In genomic region chr8:95331156-95331719, GRCm38 (mm10) we compare ENCODE assay signal across 9 mouse cellular contexts. TPM values are rescaled to one million over a fixed set of nuclear protein-coding genes. Genes with fewer than 3 reads are reported as not detected.
DNase-seq lines count a peak whose midpoint lies in the region; ATAC-seq and TF ChIP-seq lines count a peak whose summit lies in the region.
"Had no signal": no experiment of that assay in that cellular context is flagged by ENCODE, and none has a peak within 500 bp of the region (broad histone marks: within the 10 kb centered on the region; RNA-seq: fewer than 3 reads in every experiment).

No protein-coding gene starts in this region.

- peaks cover 8% of the 10 kb centered on the region for H3K4me1 ChIP-seq in heart, adult 2 months (ENCODE audit: control insufficient read depth, insufficient read depth, low read length)
- no peaks in the 10 kb centered on the region for H3K4me1 ChIP-seq in ES-Bruce4 (ENCODE audit: control insufficient read depth, insufficient read depth, low read length)
- H3K4me1 ChIP-seq in intestine, embryonic 15.5 days (replicated peaks), result 0 out of 2 replicates have a peak, but pooled peaks cover 16% of the 10 kb centered on the region

- H3K27me3 ChIP-seq in heart, adult 2 months (ENCODE audit: control insufficient read depth, insufficient read depth, low read length), result no peaks in the 10 kb centered on the region
- H3K27me3 ChIP-seq in ES-Bruce4 (ENCODE audit: control insufficient read depth, insufficient read depth, low read length, poor library complexity, severe bottlenecking), result no peaks in the 10 kb centered on the region
- H3K27me3 ChIP-seq in intestine, embryonic 15.5 days (replicated peaks), result no peaks in the 10 kb centered on the region

- peak overlapping the region; percentile 82 for H3K4me2 ChIP-seq in intestine, embryonic 15.5 days (replicated peaks)

- DNase-seq in heart, adult 2 months, result no peak
- no peak for DNase-seq in heart, adult 8-10 months (ENCODE audit: low spot score)
- DNase-seq in B cell, adult 2 months, result no peak
- DNase-seq in cerebellum, adult 9-10 months, result no peak

- no peaks in the 10 kb centered on the region for H3K9me3 ChIP-seq in ES-Bruce4 (replicated peaks; ENCODE audit: control insufficient read depth, insufficient read depth, low read length, poor library complexity, severe bottlenecking)
- H3K9me3 ChIP-seq in intestine, embryonic 15.5 days, result no peaks in the 10 kb centered on the region

- no peak for TF ChIP-seq EP300 in heart, adult 2 months (IDR thresholded peaks at IDR 0.05; ENCODE audit: insufficient read depth, low read depth, low read length)
- no peak for TF ChIP-seq EP300 in ES-Bruce4 (IDR thresholded peaks at IDR 0.05; ENCODE audit: insufficient read depth, low read depth, low read length)

- ATAC-seq in erythroblast, adult 5-6 weeks (replicated peaks; ENCODE audit: low FRiP score, poor library complexity, severe bottlenecking), result peak; percentile 38
- ATAC-seq in intestine, embryonic 15.5 days, result peak; percentile 59

- WGBS in heart, adult 2 months, result under 1% methylated on average over 38 of the region's 38 CpGs
- WGBS in intestine, embryonic 15.5 days, result under 1% methylated on average over 38 of the region's 38 CpGs
- 1% methylated on average over 38 of the region's 38 CpGs for WGBS in macrophage (ENCODE audit: missing documents)

- H3K9ac ChIP-seq in heart, adult 2 months (ENCODE audit: low read depth, low read length), result peak overlapping the region; percentile 98
- H3K9ac ChIP-seq in ES-Bruce4 (ENCODE audit: low read depth, poor library complexity, severe bottlenecking), result peak overlapping the region; percentile 91
- H3K9ac ChIP-seq in intestine, embryonic 15.5 days, result peak overlapping the region; percentile 94

- peaks cover 4% of the 10 kb centered on the region; the same call in 1 of the 2 replicates for H3K36me3 ChIP-seq in heart, adult 2 months (ENCODE audit: control insufficient read depth, insufficient read depth, low read length)
- H3K36me3 ChIP-seq in ES-Bruce4 (ENCODE audit: control insufficient read depth, insufficient read depth, low read length, poor library complexity, severe bottlenecking) (no peaks in the 10 kb centered on the region), macrophage (ENCODE audit: inconsistent target) (peaks cover 34% of the 10 kb centered on the region)
- H3K36me3 ChIP-seq in intestine, embryonic 15.5 days, result peaks cover 36% of the 10 kb centered on the region

- TF ChIP-seq CTCF in heart, adult 2 months (IDR thresholded peaks at IDR 0.05), result no peak
- TF ChIP-seq CTCF in ES-Bruce4 (IDR thresholded peaks at IDR 0.05; ENCODE audit: low read depth, low read length), result no peak

- H3K27ac ChIP-seq in heart, adult 2 months, result peak overlapping the region; percentile 97
- no peak overlapping the region for H3K27ac ChIP-seq in ES-Bruce4 (ENCODE audit: insufficient read depth, low read length)
- peak overlapping the region; percentile 99 for H3K27ac ChIP-seq in intestine, embryonic 15.5 days
- peak overlapping the region; percentile 52 for H3K27ac ChIP-seq in macrophage

- H3K4me3 ChIP-seq in heart, adult 2 months, result peak overlapping the region; percentile 95
- H3K4me3 ChIP-seq in ES-Bruce4 (ENCODE audit: low read depth, low read length) (peak overlapping the region; percentile 89), macrophage (ENCODE audit: inconsistent target) (peak overlapping the region; percentile 82)
- H3K4me3 ChIP-seq in intestine, embryonic 15.5 days (replicated peaks), result peak overlapping the region; percentile 82

- H3K79me2 ChIP-seq in heart, adult 2 months (replicated peaks; ENCODE audit: control insufficient read depth, insufficient read depth, low read length), result peaks cover 11% of the 10 kb centered on the region
- H3K79me2 ChIP-seq in macrophage (ENCODE audit: inconsistent target), result peaks cover 74% of the 10 kb centered on the region

- TF ChIP-seq POLR2A in heart, adult 2 months (IDR thresholded peaks at IDR 0.05; ENCODE audit: insufficient read depth, low read depth, low read length), result no peak
- no peak for TF ChIP-seq POLR2A in ES-Bruce4 (IDR thresholded peaks at IDR 0.05; ENCODE audit: insufficient read depth, low read length)

- intact Hi-C loops in heart, adult 2 months (cut with DNase I), result loop anchor here (1.0 kb wide), 1 partner anchor 76 kb away; no protein-coding TSS in a partner anchor

RNA-seq across cellular contexts. Expression of gene Zfp319, which starts 0.5 kb away (rescaled TPM):
- 1 to 10 TPM; 7.6 to 8.1 TPM for total RNA-seq in heart, adult 2 months (2021)
- 5.5 and 7.3 TPM in 2 replicates for polyA plus RNA-seq in heart, adult 2 months (2012; rRNA removed)
- 1 to 10 TPM; 7.4 to 9.5 (median 7.9) TPM for total RNA-seq in heart, adult 8-10 months (2022)
- polyA plus RNA-seq in ES-Bruce4 (2011; ENCODE audit: insufficient read depth, insufficient read length, low read depth, missing spikeins), result 2.8 and 2.9 TPM in 2 replicates
- 2.5 and 3.3 TPM in 2 replicates for total RNA-seq in erythroblast, adult 5-6 weeks (2015; ENCODE audit: low replicate concordance)
- total RNA-seq in erythroblast, adult 5-6 weeks (2017; ENCODE audit: low replicate concordance), result 0.14 and 0.17 TPM in 2 replicates
- 5.7 and 5.9 TPM in 2 replicates for polyA plus RNA-seq in intestine, embryonic 15.5 days (2015; fragmentation: Nextera tagmentation; extraction: Ambion mirVana)
- total RNA-seq in macrophage (2018; cell fraction: chromatin; rRNA removed), result 10 to 100 TPM in 15 of 26 experiments, 1 to 10 TPM in 11; 1.9 to 36.3 (median 12.3) TPM
- 10 to 100 TPM in 18 of 26 experiments, 1 to 10 TPM in 8; 3.8 to 20.8 (median 12.9) TPM for total RNA-seq in macrophage (2018; cell fraction: cytosol; rRNA removed)
- 10 to 100 TPM in 21 of 26 experiments, 1 to 10 TPM in 5; 4.1 to 36.6 (median 17.3) TPM for total RNA-seq in macrophage (2018; cell fraction: nucleus; rRNA removed)
- polyA plus RNA-seq in macrophage (2018), result 4.8 to 10.3 TPM (median 7.1 TPM) in 3 replicates

RNA-seq across cellular contexts. Expression of gene Usb1, which starts 0.8 kb away (rescaled TPM):
- total RNA-seq in heart, adult 2 months (2021), result 10 to 100 TPM; 12.2 to 15.2 TPM
- 23.9 and 31.1 TPM in 2 replicates for polyA plus RNA-seq in heart, adult 2 months (2012; rRNA removed)
- 10 to 100 TPM; 11.3 to 14.0 (median 13.2) TPM for total RNA-seq in heart, adult 8-10 months (2022)
- polyA plus RNA-seq in ES-Bruce4 (2011; ENCODE audit: insufficient read depth, insufficient read length, low read depth, missing spikeins), result 35.5 and 36.3 TPM in 2 replicates
- total RNA-seq in erythroblast, adult 5-6 weeks (2015; ENCODE audit: low replicate concordance), result 7.9 and 8.1 TPM in 2 replicates
- 6.1 and 8.0 TPM in 2 replicates for total RNA-seq in erythroblast, adult 5-6 weeks (2017; ENCODE audit: low replicate concordance)
- 40.1 and 41.2 TPM in 2 replicates for polyA plus RNA-seq in intestine, embryonic 15.5 days (2015; fragmentation: Nextera tagmentation; extraction: Ambion mirVana)
- total RNA-seq in macrophage (2018; cell fraction: chromatin; rRNA removed), result 100 to 1,000 TPM in 14 of 26 experiments, 10 to 100 TPM in 12; 20.3 to 270 (median 107) TPM
- total RNA-seq in macrophage (2018; cell fraction: cytosol; rRNA removed), result 100 to 1,000 TPM in 12 of 26 experiments, 10 to 100 TPM in 14; 48.5 to 137 (median 94.8) TPM
- 100 to 1,000 TPM in 16 of 26 experiments, 10 to 100 TPM in 10; 28.2 to 219 (median 122) TPM for total RNA-seq in macrophage (2018; cell fraction: nucleus; rRNA removed)
- 38.9 to 56.5 TPM (median 40.9 TPM) in 3 replicates for polyA plus RNA-seq in macrophage (2018)

RNA-seq across cellular contexts. Expression of gene Mmp15, which starts 20.8 kb away (rescaled TPM):
- total RNA-seq in heart, adult 2 months (2021), result 10 to 100 TPM; 53.4 to 67.5 TPM
- 56.7 and 58.4 TPM in 2 replicates for polyA plus RNA-seq in heart, adult 2 months (2012; rRNA removed)
- 10 to 100 TPM; 57.6 to 63.2 (median 58.0) TPM for total RNA-seq in heart, adult 8-10 months (2022)
- 8.0 and 11.0 TPM in 2 replicates for polyA plus RNA-seq in ES-Bruce4 (2011; ENCODE audit: insufficient read depth, insufficient read length, low read depth, missing spikeins)
- not detected in 2 replicates for total RNA-seq in erythroblast, adult 5-6 weeks (2015; ENCODE audit: low replicate concordance)
- total RNA-seq in erythroblast, adult 5-6 weeks (2017; ENCODE audit: low replicate concordance), result not detected in 2 replicates
- 13.8 and 14.8 TPM in 2 replicates for polyA plus RNA-seq in intestine, embryonic 15.5 days (2015; fragmentation: Nextera tagmentation; extraction: Ambion mirVana)
- under 1 TPM in 1 of 26 experiments, not detected in 25; 0.28 TPM for total RNA-seq in macrophage (2018; cell fraction: chromatin; rRNA removed)
- total RNA-seq in macrophage (2018; cell fraction: cytosol; rRNA removed), result under 1 TPM in 22 of 26 experiments, not detected in 4; 0.03 to 0.29 (median 0.15) TPM
- total RNA-seq in macrophage (2018; cell fraction: nucleus; rRNA removed), result under 1 TPM in 7 of 26 experiments, not detected in 19; 0.14 to 0.49 (median 0.19) TPM
- 0.04 to 0.28 TPM (median 0.07 TPM) in 3 replicates for polyA plus RNA-seq in macrophage (2018)

RNA-seq across cellular contexts. Expression of gene Tepp, which starts 20.9 kb away (rescaled TPM):
- total RNA-seq in heart, adult 2 months (2021), result not detected
- 0.44 and 0.59 TPM in 2 replicates for polyA plus RNA-seq in heart, adult 2 months (2012; rRNA removed)
- total RNA-seq in heart, adult 8-10 months (2022), result under 1 TPM in 1 of 4 experiments, not detected in 3; 0.57 TPM
- polyA plus RNA-seq in ES-Bruce4 (2011; ENCODE audit: insufficient read depth, insufficient read length, low read depth, missing spikeins), result not detected in 2 replicates
- total RNA-seq in erythroblast, adult 5-6 weeks (2015; ENCODE audit: low replicate concordance), result not detected in 2 replicates
- total RNA-seq in erythroblast, adult 5-6 weeks (2017; ENCODE audit: low replicate concordance), result not detected in 2 replicates
- polyA plus RNA-seq in intestine, embryonic 15.5 days (2015; fragmentation: Nextera tagmentation; extraction: Ambion mirVana), result 0.37 TPM in 1 of 2 replicates, not detected in the other
- not detected for total RNA-seq in macrophage (2018; cell fraction: chromatin; rRNA removed)
- total RNA-seq in macrophage (2018; cell fraction: cytosol; rRNA removed), result not detected
- not detected for total RNA-seq in macrophage (2018; cell fraction: nucleus; rRNA removed)
- not detected in 3 replicates for polyA plus RNA-seq in macrophage (2018)
- total RNA-seq: adrenal gland, postnatal 4 days had no signal

RNA-seq across cellular contexts. Expression of gene Cngb1, which starts 24.9 kb away (rescaled TPM):
- total RNA-seq in heart, adult 2 months (2021), result under 1 TPM; 0.61 to 0.63 TPM
- 1.00 and 1.2 TPM in 2 replicates for polyA plus RNA-seq in heart, adult 2 months (2012; rRNA removed)
- total RNA-seq in heart, adult 8-10 months (2022), result under 1 TPM; 0.14 to 0.63 (median 0.52) TPM
- polyA plus RNA-seq in ES-Bruce4 (2011; ENCODE audit: insufficient read depth, insufficient read length, low read depth, missing spikeins) (0.19 and 0.24 TPM in 2 replicates), macrophage (2018) (0.03 to 0.28 TPM in 2 of 3 replicates, not detected in the other)
- total RNA-seq in erythroblast, adult 5-6 weeks (2015; ENCODE audit: low replicate concordance), result not detected in 2 replicates
- total RNA-seq in erythroblast, adult 5-6 weeks (2017; ENCODE audit: low replicate concordance), result not detected in 2 replicates
- 0.73 and 0.94 TPM in 2 replicates for polyA plus RNA-seq in intestine, embryonic 15.5 days (2015; fragmentation: Nextera tagmentation; extraction: Ambion mirVana)
- under 1 TPM in 3 of 26 experiments, not detected in 23; 0.14 to 0.33 (median 0.22) TPM for total RNA-seq in macrophage (2018; cell fraction: chromatin; rRNA removed)
- 1 to 10 TPM in 1 of 26 experiments, under 1 TPM in 18, not detected in 7; 0.03 to 1.1 (median 0.23) TPM for total RNA-seq in macrophage (2018; cell fraction: cytosol; rRNA removed)
- under 1 TPM in 5 of 26 experiments, not detected in 21; 0.10 to 0.72 (median 0.60) TPM for total RNA-seq in macrophage (2018; cell fraction: nucleus; rRNA removed)
